Mouse (Mus musculus): ENCODE data around the gene Mfn1. TPM values are rescaled to one million over a fixed set of nuclear protein-coding genes. Genes with fewer than 3 reads are reported as not detected.

The Mfn1 gene
- polyA plus RNA-seq, 1 experiment from 2014 or later = 22.1 TPM

DNA sequence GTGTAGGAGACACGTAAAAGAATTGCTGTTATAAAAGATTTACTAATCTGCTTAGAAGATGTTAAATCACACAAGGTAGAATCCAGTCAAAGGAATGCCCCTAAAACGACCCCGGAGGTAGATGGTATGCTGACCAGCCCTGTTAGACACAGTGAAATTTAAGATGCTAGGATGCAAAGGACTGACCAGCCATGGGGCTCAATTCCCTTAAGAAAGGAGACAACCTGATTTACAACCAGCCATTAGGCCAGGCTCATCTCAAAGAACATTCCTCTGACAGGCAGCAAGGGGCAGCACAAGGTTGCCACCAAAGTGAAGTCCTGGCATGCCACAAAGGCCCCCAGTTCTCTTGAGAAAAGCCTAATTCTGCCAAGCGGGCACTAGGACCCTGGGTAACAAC is 65.8 kb downstream of the Mfn1 start:
- Histone ChIP-seq H3K4me1 (no peaks in the 10 kb centered on the region), H3K36me3 (peaks cover 7% of the 10 kb centered on the region), H3K9me3 (replicated peaks) (no peaks in the 10 kb centered on the region), H3K27ac (replicated peaks) (no peak overlapping the region), H3K4me3 (no peak overlapping the region), H3K27me3 (ENCODE audit: low read depth, poor library complexity, severe bottlenecking) (no peaks in the 10 kb centered on the region)
- WGBS = 92% methylated on average over 4 of the region's 4 CpGs
- DNase-seq (ENCODE audit: low spot score) = no peak

- WGBS = 76% methylated on average over 3 of the region's 3 CpGs
Observed at GRCm38 (mm10) chr3:32599328-32599727, 70.1 kb downstream of the Mfn1 start.

GRCm38 (mm10) chr3:32601055-32601454 is 71.8 kb downstream of the Mfn1 start:
- H3K4me1 ChIP-seq = no peaks in the 10 kb centered on the region
- H3K9me3 ChIP-seq (replicated peaks) = no peaks in the 10 kb centered on the region
- H3K27ac ChIP-seq (replicated peaks) = no peak overlapping the region
- WGBS = 92% methylated on average over 10 of the region's 10 CpGs
- no peaks in the 10 kb centered on the region for H3K27me3 ChIP-seq (ENCODE audit: low read depth, poor library complexity, severe bottlenecking)
- peaks cover 11% of the 10 kb centered on the region; the same call in 1 of the 2 replicates for H3K36me3 ChIP-seq
- DNase-seq (ENCODE audit: low spot score) = no peak
- no peak overlapping the region for H3K4me3 ChIP-seq

More at GRCm38 (mm10) chr3:32599328-32599727, 70.1 kb downstream of the Mfn1 start:
- Histone ChIP-seq H3K27me3 (ENCODE audit: low read depth, poor library complexity, severe bottlenecking) (no peaks in the 10 kb centered on the region), H3K36me3 (peaks cover 8% of the 10 kb centered on the region; the same call in 1 of the 2 replicates), H3K4me1 (no peaks in the 10 kb centered on the region), H3K27ac (replicated peaks) (no peak overlapping the region), H3K9me3 (replicated peaks) (no peaks in the 10 kb centered on the region), H3K4me3 (no peak overlapping the region)
- no peak for DNase-seq (ENCODE audit: low spot score)

- 95% methylated on average over 4 of the region's 4 CpGs for WGBS
Observed at GRCm38 (mm10) chr3:32609233-32609632, 80.0 kb downstream of the Mfn1 start.

DNA sequence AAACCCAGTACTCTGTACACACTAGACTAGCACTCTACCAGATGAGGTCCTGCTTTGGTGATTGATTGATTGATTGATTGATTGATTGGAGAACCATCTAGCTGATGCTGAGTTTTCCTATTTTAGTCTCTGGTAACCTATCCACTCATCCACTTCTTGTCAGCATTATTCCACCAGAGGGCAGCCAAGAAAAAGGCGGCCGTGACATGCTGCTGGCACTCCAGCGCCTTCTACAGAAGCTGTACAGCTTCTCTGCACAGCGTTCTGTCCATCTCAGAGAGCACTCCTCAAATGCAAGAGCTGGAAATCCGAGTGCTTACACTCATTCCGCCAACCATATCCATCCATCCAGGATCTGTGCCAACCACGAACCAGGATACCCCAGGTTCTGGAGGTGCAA is 81.3 kb downstream of the Mfn1 start:
- no peak overlapping the region for H3K4me3 ChIP-seq
- no peak overlapping the region for H3K27ac ChIP-seq (replicated peaks)
- DNase-seq (ENCODE audit: low spot score) = peak; percentile 27
- H3K27me3 ChIP-seq (ENCODE audit: low read depth, poor library complexity, severe bottlenecking) = no peaks in the 10 kb centered on the region
- H3K36me3 ChIP-seq = 0 out of 2 replicates have a peak, but pooled peaks cover 4% of the 10 kb centered on the region
- WGBS = 39% methylated on average over 7 of the region's 7 CpGs
- H3K9me3 ChIP-seq (replicated peaks) = no peaks in the 10 kb centered on the region
- H3K4me1 ChIP-seq = 0 out of 2 replicates have a peak, but pooled peaks cover 4% of the 10 kb centered on the region

More at GRCm38 (mm10) chr3:32609233-32609632, 80.0 kb downstream of the Mfn1 start:
- no peak for DNase-seq (ENCODE audit: low spot score)
- Histone ChIP-seq H3K36me3 (peaks cover 8% of the 10 kb centered on the region; the same call in 1 of the 2 replicates), H3K27me3 (ENCODE audit: low read depth, poor library complexity, severe bottlenecking) (no peaks in the 10 kb centered on the region), H3K4me1 (0 out of 2 replicates have a peak, but pooled peaks cover 4% of the 10 kb centered on the region), H3K27ac (replicated peaks) (no peak overlapping the region), H3K9me3 (replicated peaks) (no peaks in the 10 kb centered on the region), H3K4me3 (no peak overlapping the region)

GRCm38 (mm10) chr3:32611606-32612170 is 82.4 kb downstream of the Mfn1 start:
- Histone ChIP-seq H3K4me3 (no peak overlapping the region), H3K4me1 (peaks cover 12% of the 10 kb centered on the region), H3K27ac (replicated peaks) (no peak overlapping the region), H3K9me3 (replicated peaks) (no peaks in the 10 kb centered on the region), H3K36me3 (0 out of 2 replicates have a peak, but pooled peaks cover 4% of the 10 kb centered on the region), H3K27me3 (ENCODE audit: low read depth, poor library complexity, severe bottlenecking) (no peaks in the 10 kb centered on the region)
- DNase-seq (ENCODE audit: low spot score) = no peak
- WGBS = 86% methylated on average over 11 of the region's 11 CpGs

- 0 out of 2 replicates have a peak, but pooled peaks cover 4% of the 10 kb centered on the region for H3K36me3 ChIP-seq
- no peak overlapping the region for H3K27ac ChIP-seq (replicated peaks)
- 77% methylated on average over 2 of the region's 2 CpGs for WGBS
- H3K4me3 ChIP-seq = no peak overlapping the region
- no peaks in the 10 kb centered on the region for H3K9me3 ChIP-seq (replicated peaks)
- H3K27me3 ChIP-seq (ENCODE audit: low read depth, poor library complexity, severe bottlenecking) = no peaks in the 10 kb centered on the region
- DNase-seq (ENCODE audit: low spot score) = no peak
- H3K4me1 ChIP-seq = peaks cover 20% of the 10 kb centered on the region
Observed at GRCm38 (mm10) chr3:32614786-32615185, 85.5 kb downstream of the Mfn1 start.

GRCm38 (mm10) chr3:32615376-32615775 is 86.1 kb downstream of the Mfn1 start:
- Histone ChIP-seq H3K4me1 (peaks cover 20% of the 10 kb centered on the region), H3K4me3 (peak overlapping the region; percentile 80), H3K27me3 (ENCODE audit: low read depth, poor library complexity, severe bottlenecking) (no peaks in the 10 kb centered on the region), H3K36me3 (0 out of 2 replicates have a peak, but pooled peaks cover 4% of the 10 kb centered on the region), H3K27ac (replicated peaks) (no peak overlapping the region), H3K9me3 (replicated peaks) (no peaks in the 10 kb centered on the region)
- 84% methylated on average over 5 of the region's 5 CpGs for WGBS
- no peak for DNase-seq (ENCODE audit: low spot score)

DNA sequence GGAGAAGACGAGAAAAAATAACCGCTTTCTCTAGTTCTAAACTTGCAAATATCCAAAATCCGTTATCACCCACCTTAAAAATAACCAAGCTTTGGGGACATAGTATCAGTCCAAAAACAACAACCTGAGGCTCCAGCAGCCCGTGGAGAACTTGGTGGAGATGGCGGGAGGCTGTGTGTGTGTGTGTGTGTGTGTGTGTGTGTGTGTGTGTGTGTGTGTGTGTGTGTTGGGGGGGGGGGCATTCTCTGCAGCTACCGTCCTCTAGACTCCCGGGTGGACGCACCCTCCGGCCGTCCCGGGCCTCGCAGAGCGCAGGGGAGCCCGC is 86.7 kb downstream of the Mfn1 start:
- peaks cover 20% of the 10 kb centered on the region for H3K4me1 ChIP-seq

DNA sequence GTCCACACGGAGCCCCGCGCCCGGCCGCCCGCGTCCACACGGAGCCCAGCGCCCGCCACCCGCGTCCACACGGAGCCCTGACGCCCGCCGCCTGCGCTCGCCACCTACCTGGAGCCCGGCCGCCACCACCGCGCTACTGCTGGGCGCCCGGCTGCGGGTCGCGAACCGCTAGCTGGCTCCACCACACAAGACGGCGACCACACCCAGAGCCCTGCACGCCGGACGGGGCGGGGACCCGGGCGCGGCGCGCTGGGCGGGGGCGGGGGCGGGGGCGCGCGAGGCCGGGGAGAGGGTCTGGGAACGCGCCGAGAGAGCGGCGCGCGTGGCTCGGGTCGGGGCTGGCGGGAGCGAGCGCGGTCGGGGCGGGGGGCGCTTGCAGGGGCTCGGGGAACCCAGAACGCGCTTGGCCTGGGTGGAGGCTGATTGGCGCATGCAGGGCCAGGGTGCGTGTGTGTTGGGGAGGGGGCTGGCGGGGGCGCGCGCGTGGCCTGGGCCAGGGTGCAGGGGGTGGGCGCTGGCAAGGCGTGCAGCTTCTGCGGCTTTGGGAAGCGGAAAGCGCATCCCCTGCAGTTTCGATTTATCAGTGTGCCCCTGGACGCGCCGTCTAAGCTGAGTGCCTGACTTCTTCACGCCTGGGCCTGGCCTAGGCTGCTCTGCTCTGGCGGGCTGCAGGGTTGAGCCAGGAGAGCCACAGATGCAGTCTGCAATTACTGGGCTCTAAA is 87.2 kb downstream of the Mfn1 start, which contains the start of gene Gnb4:
Gene Gnb4 (minus strand): TSS at position 255 of the 722 bp plus-strand sequence.
- peak within 1 kb of the TSS; percentile 87 for H3K27ac ChIP-seq (replicated peaks)

More for the DNA sequence above, 86.7 kb downstream of the Mfn1 start:
- Histone ChIP-seq H3K4me3 (peak overlapping the region; percentile 80), H3K27ac (replicated peaks) (peak overlapping the region; percentile 87), H3K9me3 (replicated peaks) (no peaks in the 10 kb centered on the region), H3K36me3 (0 out of 2 replicates have a peak, but pooled peaks cover 4% of the 10 kb centered on the region), H3K27me3 (ENCODE audit: low read depth, poor library complexity, severe bottlenecking) (no peaks in the 10 kb centered on the region)
- WGBS = 13% methylated on average over 14 of the region's 14 CpGs
- no peak for DNase-seq (ENCODE audit: low spot score)

DNA sequence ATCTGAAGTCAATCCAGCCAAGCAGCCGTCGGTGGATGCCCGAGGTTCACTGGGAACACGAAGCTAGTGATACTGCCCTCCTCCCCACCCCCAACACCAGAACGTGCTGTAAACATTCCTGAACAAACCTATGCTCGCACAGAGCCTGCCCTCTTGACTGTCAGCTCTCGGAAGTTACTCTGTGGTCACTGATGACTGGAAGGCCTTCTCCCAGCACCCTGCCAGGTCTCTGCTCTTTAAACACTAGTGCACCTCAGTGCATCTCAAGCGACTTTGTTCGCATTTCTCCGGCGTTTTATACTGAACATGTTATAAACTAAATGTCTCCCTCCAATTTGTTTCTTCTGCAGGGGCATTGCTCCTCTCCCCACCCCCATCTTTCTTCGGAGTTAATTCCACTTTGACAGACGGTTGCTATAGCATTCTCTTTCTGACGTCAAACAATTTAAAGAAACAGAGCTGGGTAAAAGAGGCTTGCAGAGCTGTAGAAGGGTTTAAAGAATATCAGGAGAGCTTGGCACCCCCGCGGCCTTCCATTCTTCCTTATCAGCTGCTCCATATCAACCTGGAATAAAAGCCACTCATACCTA is 87.9 kb downstream of the Mfn1 start:
- H3K27me3 ChIP-seq (ENCODE audit: low read depth, poor library complexity, severe bottlenecking) = no peaks in the 10 kb centered on the region
- 26% methylated on average over 16 of the region's 16 CpGs for WGBS
- H3K27ac ChIP-seq (replicated peaks) = peak overlapping the region; percentile 87
- H3K36me3 ChIP-seq = 0 out of 2 replicates have a peak, but pooled peaks cover 4% of the 10 kb centered on the region
- H3K4me1 ChIP-seq = peaks cover 20% of the 10 kb centered on the region
- no peaks in the 10 kb centered on the region for H3K9me3 ChIP-seq (replicated peaks)
- no peak for DNase-seq (ENCODE audit: low spot score)
- H3K4me3 ChIP-seq = peak overlapping the region; percentile 80

More for the DNA sequence above, 87.2 kb downstream of the Mfn1 start, which contains the start of gene Gnb4:
- H3K4me3 ChIP-seq = peak within 1 kb of the TSS; percentile 80
- no peaks in the 10 kb centered on the region for H3K27me3 ChIP-seq (ENCODE audit: low read depth, poor library complexity, severe bottlenecking)
- DNase-seq (ENCODE audit: low spot score) = peak; percentile 86
- 1% methylated on average over 77 of the region's 83 CpGs for WGBS
- H3K4me1 ChIP-seq = peaks cover 20% of the 10 kb centered on the region
- 0 out of 2 replicates have a peak, but pooled peaks cover 4% of the 10 kb centered on the region for H3K36me3 ChIP-seq
- H3K9me3 ChIP-seq (replicated peaks) = no peaks in the 10 kb centered on the region

- H3K36me3 ChIP-seq = no peaks in the 10 kb centered on the region
- peaks cover 9% of the 10 kb centered on the region for H3K4me1 ChIP-seq
- H3K4me3 ChIP-seq = no peak overlapping the region
- WGBS = 91% methylated on average over 1 of the region's 1 CpGs
- no peaks in the 10 kb centered on the region for H3K9me3 ChIP-seq (replicated peaks)
- DNase-seq (ENCODE audit: low spot score) = no peak
- H3K27ac ChIP-seq (replicated peaks) = no peak overlapping the region
- H3K27me3 ChIP-seq (ENCODE audit: low read depth, poor library complexity, severe bottlenecking) = no peaks in the 10 kb centered on the region
Observed at GRCm38 (mm10) chr3:32621658-32622057, 92.4 kb downstream of the Mfn1 start.

All from midbrain, embryonic 10.5 days (tissue).